8 mouse cellular contexts compared by ENCODE assay signal in the genomic region with DNA sequence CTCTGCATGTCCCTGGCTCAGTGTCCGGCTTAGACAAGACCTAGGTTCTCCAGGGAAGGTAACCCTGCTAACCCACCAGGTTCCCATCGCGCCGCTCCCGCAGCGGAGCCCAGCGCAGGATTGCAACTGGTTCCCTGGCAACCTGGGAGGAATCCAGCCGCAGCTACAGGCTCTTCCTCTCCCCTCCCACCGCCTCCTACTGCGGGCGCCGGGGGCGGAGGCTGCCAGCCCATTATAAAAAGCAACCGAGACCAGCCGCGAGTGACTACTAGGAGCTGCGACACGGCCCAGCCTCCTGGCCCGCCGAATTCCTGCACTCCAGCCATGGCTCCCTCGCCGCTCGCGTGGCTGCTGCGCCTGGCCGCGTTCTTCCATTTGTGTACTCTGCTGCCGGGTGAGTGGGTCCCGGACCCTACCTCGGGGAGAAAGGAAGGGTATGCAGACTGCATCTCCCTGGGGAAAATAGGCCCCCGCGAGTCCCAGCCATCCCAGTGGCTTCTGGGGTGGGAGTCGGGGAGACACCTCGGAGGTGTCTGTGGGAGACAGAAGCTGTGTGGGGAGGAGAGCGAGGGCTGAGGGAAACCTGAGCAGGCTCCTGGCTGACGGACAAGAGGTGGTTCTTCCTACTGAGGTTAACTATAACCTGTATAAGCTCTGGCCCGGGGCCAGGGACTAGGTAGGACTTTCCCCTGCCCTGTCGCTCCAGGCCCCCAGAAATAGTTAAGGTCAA. TPM values are rescaled to one million over a fixed set of nuclear protein-coding genes. Genes with fewer than 3 reads are reported as not detected.
DNase-seq lines count a peak whose midpoint lies in the region; ATAC-seq lines count a peak whose summit lies in the region.

A gene (plus strand): TSS at position 69 of the 730 bp plus-strand sequence.

- under 1% methylated on average over 38 of the region's 38 CpGs for WGBS in intestine, embryonic 16.5 days

- no peaks in the 10 kb centered on the region for H3K9me3 ChIP-seq in intestine, embryonic 16.5 days (ENCODE audit: control insufficient read depth, low read length)

- intact Hi-C loops in left cerebral cortex, postnatal 10 days (cut with DNase I), result loop anchor here (5.0 kb wide), 2 partner anchors 40 to 65 kb away; a partner anchor contains a TSS

- ATAC-seq in intestine, embryonic 16.5 days, result peak; percentile 79
- ATAC-seq in megakaryocyte-erythroid progenitor cell, adult 5-6 weeks (replicated peaks; ENCODE audit: low FRiP score, low TSS enrichment, poor library complexity, severe bottlenecking), result 0 out of 2 replicates have a peak, but pooled peaks have one; percentile 32

- H3K36me3 ChIP-seq in intestine, embryonic 16.5 days (ENCODE audit: control insufficient read depth, insufficient read depth, low read length), result no peaks in the 10 kb centered on the region

- H3K27ac ChIP-seq in intestine, embryonic 16.5 days (ENCODE audit: low read length), result peak within 1 kb of the TSS; percentile 91

- H3K4me2 ChIP-seq in intestine, embryonic 16.5 days (ENCODE audit: low read depth, low read length), result peak within 1 kb of the TSS; percentile 76

- H3K4me3 ChIP-seq in intestine, embryonic 16.5 days (ENCODE audit: low read length), result peak within 1 kb of the TSS; percentile 66

- H3K27me3 ChIP-seq in intestine, embryonic 16.5 days (replicated peaks; ENCODE audit: control insufficient read depth, insufficient read depth, low read length), result peaks cover 11% of the 10 kb centered on the region; the same call in 1 of the 2 replicates

- peak within 1 kb of the TSS; percentile 84 for H3K9ac ChIP-seq in intestine, embryonic 16.5 days (ENCODE audit: low read depth, low read length)

- H3K4me1 ChIP-seq in intestine, embryonic 16.5 days (ENCODE audit: control insufficient read depth, insufficient read depth, low read length), result peaks cover 16% of the 10 kb centered on the region

- peak; percentile 91 for DNase-seq in adrenal gland, postnatal 14 days
- DNase-seq in embryo, embryonic 9.5 days (ENCODE audit: extremely low spot score), result peak; percentile 86
- DNase-seq in gastrocnemius, postnatal 4 days (ENCODE audit: low spot score in 2 of 2), result peak; percentile 31 to 37
- DNase-seq in left cerebral cortex, postnatal 10 days (ENCODE audit: extremely low spot score in 1 of 2, low spot score in 2 of 2), result peak; percentile 88 to 93
- peak; percentile 34 for DNase-seq in skeletal muscle tissue, adult 2 months (ENCODE audit: low read depth, low spot score)
- DNase-seq in spleen, adult 18-20 months, result no peak

RNA-seq across cellular contexts. Expression of the gene that starts here (rescaled TPM):
- 16.2 and 19.2 TPM in 2 replicates for total RNA-seq in adrenal gland, postnatal 14 days (2021)
- total RNA-seq in gastrocnemius, postnatal 4 days (2021), result 1 to 10 TPM; 2.1 to 2.3 TPM
- 34.7 and 47.2 TPM in 2 replicates for polyA plus RNA-seq in intestine, embryonic 16.5 days (2015; fragmentation: Nextera tagmentation; extraction: Ambion mirVana)
- 100 to 1,000 TPM; 417 to 438 TPM for total RNA-seq in left cerebral cortex, postnatal 10 days (2021)
- total RNA-seq in megakaryocyte-erythroid progenitor cell, adult 5-6 weeks (2014; fragmentation: Nextera tagmentation), result 0.35 TPM in 1 of 2 replicates, not detected in the other
- total RNA-seq in megakaryocyte-erythroid progenitor cell, adult 5-6 weeks (2017), result not detected in 2 replicates

Comparison
In these comparisons a context has a peak if more than half of its experiments do, and no peak if none do; other contexts are left out.
1. RNA of the gene that starts here (total RNA-seq): 417 to 438 TPM in left cerebral cortex, postnatal 10 days; 16.2 to 19.2 TPM in adrenal gland, postnatal 14 days, 2.1 to 2.3 TPM in gastrocnemius, postnatal 4 days and 0.35 TPM in megakaryocyte-erythroid progenitor cell, adult 5-6 weeks; every median in the first group is over 10 times any median in the second.
2. Peak in ATAC-seq in megakaryocyte-erythroid progenitor cell, adult 5-6 weeks; RNA of the gene not detected or under 1 TPM.
3. DNase-seq: peak in adrenal gland, postnatal 14 days (single experiment), embryo, embryonic 9.5 days (single experiment), gastrocnemius, postnatal 4 days (2 of 2), left cerebral cortex, postnatal 10 days (2 of 2) and skeletal muscle tissue, adult 2 months (single experiment); none in spleen, adult 18-20 months (0 of 2).